Mouse (Mus musculus) forebrain, postnatal 0 days (tissue): ENCODE results near the gene Copb1. TPM values are rescaled to one million over a fixed set of nuclear protein-coding genes. Genes with fewer than 3 reads are reported as not detected.
A peak's percentile ranks its signal among the peaks of the same experiment; 100 is the strongest.

ENCODE experiments used
- ATAC-seq: fragments of 200-750 bp; cut with Nextera tagmentation; 2 replicates; pipeline ENCODE4 v1.8.0; 2017; ENCODE audit warnings: mild to moderate bottlenecking, moderate library complexity
- DNase-seq: peaks from one replicate; pipeline ENCODE4 v3.0.0-alpha.2; 2015
- H3K27ac ChIP-seq: fragments of 300-500 bp; sonication (generic); 2 replicates; pipeline ENCODE4 v1.5.1; 2014; ENCODE audit warnings: low read depth, mild to moderate bottlenecking, antibody characterized with exemption, low read length, moderate library complexity, mixed read lengths
- H3K27me3 ChIP-seq: fragments of 300-500 bp; sonication (generic); 2 replicates; pipeline ENCODE4 v1.6.1; 2014; ENCODE audit warnings: mild to moderate bottlenecking, low read length, mixed read lengths; ENCODE audit not compliant: insufficient read depth
- H3K36me3 ChIP-seq: fragments of 300-500 bp; sonication (generic); 2 replicates; pipeline ENCODE4 v1.6.1; 2014; ENCODE audit warnings: mild to moderate bottlenecking, moderate library complexity; ENCODE audit not compliant: insufficient read depth
- H3K4me1 ChIP-seq: fragments of 300-500 bp; sonication (generic); 2 replicates; pipeline ENCODE4 v1.6.1; 2014; ENCODE audit warnings: antibody characterized with exemption; ENCODE audit not compliant: insufficient read depth
- H3K4me2 ChIP-seq: fragments of 300-500 bp; sonication (generic); 2 replicates; pipeline ENCODE4 v1.6.1; 2014; ENCODE audit warnings: low read depth, mild to moderate bottlenecking, moderate library complexity
- H3K4me3 ChIP-seq: fragments of 300-500 bp; sonication (generic); 2 replicates; pipeline ENCODE4 v1.5.1; 2014; ENCODE audit warnings: low read depth, low read length, mixed read lengths
- H3K9ac ChIP-seq: fragments of 300-500 bp; sonication (generic); 2 replicates; pipeline ENCODE4 v1.6.1; 2014; ENCODE audit warnings: mild to moderate bottlenecking
- H3K9me3 ChIP-seq: fragments of 300-500 bp; sonication (generic); 2 replicates; pipeline ENCODE4 v1.6.1; 2016; ENCODE audit warnings: low read length
- CTCF ChIP-seq: sonication (generic); IDR thresholded peaks from 2 replicates; pipeline ENCODE4 v1.5.1; 2016; ENCODE audit warnings: antibody characterized with exemption, control low read depth, low read depth
- whole genome bisulfite sequencing: fragments of 180-500 bp; shearing (Covaris S2); extraction: QIAGEN DNeasy Blood & Tissue Kit; methylation state at CpG from one replicate; pipeline ENCODE4 v1.1.7; 2014; 5-methylcytosine and 5-hydroxymethylcytosine counted together
- polyA plus RNA-seq: library from polyadenylated mRNA; unstranded; fragments of >200 nt; fragmentation: Nextera tagmentation; extraction: Ambion mirVana; gene quantifications from 2 replicates; pipeline ENCODE4 v1.2.1, GENCODE M21; 2015
- total RNA-seq: library from RNA; depleted of rRNA; stranded (reverse); fragments of >200 nt; gene quantifications from 2 replicates; pipeline ENCODE4 v1.2.3, GENCODE M21; 2014

Copb1 gene
- total and polyA plus RNA-seq, 2 experiments from 2014 or later = 67.3 to 68.2 TPM

DNA sequence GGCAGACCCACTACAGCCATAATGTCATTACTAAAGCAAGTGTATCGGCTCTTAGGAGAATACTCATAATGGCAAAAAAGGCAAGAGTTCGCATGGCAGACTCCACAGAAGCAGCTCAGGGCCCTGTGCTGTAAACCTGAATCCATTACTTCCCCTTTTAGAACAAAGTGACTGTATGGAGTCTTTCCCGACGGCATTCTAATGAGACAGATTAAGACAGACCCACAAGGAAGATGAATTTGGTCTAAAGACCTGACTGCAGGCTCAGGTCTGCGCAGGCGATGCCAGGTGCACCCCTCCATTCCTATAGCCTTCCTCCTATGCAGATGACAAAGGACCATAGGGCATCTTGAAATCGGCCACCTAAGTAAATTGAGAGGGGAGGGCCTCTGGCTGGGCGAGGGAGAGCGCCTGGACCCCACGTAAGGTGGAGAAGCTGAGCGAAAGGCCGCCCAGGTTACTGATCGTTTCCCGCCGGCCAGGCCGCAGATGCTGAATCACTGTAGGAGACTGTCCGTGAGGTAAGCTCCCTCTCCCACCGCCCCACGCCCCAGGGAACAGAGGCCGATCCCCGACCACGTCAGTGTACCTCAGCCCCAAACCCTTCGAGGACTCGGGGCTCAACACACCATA is 21.0 kb upstream of the Copb1 start:
- Histone ChIP-seq H3K27ac (peak overlapping the region; percentile 71), H3K27me3 (no peaks in the 10 kb centered on the region), H3K9ac (peak overlapping the region; percentile 61), H3K4me3 (peak overlapping the region; percentile 67), H3K4me1 (peaks cover 3% of the 10 kb centered on the region; the same call in 1 of the 2 replicates), H3K4me2 (peak overlapping the region; percentile 68), H3K9me3 (no peaks in the 10 kb centered on the region), H3K36me3 (peaks cover 23% of the 10 kb centered on the region; the same call in 1 of the 2 replicates)
- TF ChIP-seq CTCF = no peak
- under 1% methylated on average over 24 of the region's 24 CpGs for WGBS
- ATAC-seq (peak; percentile 75), DNase-seq (no peak)

- no peaks in the 10 kb centered on the region for H3K27me3 ChIP-seq
- H3K9me3 ChIP-seq = no peaks in the 10 kb centered on the region
- ATAC-seq (no peak), DNase-seq (no peak)
- 97% methylated on average over 5 of the region's 5 CpGs for WGBS
- TF ChIP-seq CTCF = no peak
- H3K27ac ChIP-seq = no peak overlapping the region
- peaks cover 62% of the 10 kb centered on the region for H3K36me3 ChIP-seq
- H3K9ac ChIP-seq = no peak overlapping the region
- no peak overlapping the region for H3K4me2 ChIP-seq
- no peaks in the 10 kb centered on the region for H3K4me1 ChIP-seq
- H3K4me3 ChIP-seq = no peak overlapping the region
These were observed 13.9 kb upstream of the Copb1 start for GRCm38 (mm10) chr7:114268446-114268845.

DNA sequence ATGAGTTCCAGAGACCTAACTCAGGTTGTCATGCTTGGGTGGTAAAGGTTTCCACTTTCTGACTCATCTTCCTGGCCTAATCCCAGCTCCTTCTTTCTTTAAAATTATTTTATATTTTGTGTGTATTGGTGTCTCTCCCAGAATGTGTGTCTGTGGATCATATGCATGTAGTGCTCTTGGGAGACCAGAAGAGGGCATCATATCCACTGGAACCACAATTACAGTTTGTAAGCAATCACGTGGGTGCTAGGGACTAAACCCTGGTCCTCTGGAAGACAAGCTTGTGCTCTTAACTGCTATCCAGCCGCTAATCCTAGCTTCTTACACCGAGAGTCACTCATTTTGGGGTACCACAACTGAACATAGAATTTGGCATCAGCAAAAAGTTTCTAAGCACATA is 2.8 kb downstream of the Copb1 start:
- no peaks in the 10 kb centered on the region for H3K9me3 ChIP-seq
- WGBS = 93% methylated on average over 3 of the region's 3 CpGs
- H3K27ac ChIP-seq = no peak overlapping the region
- ATAC-seq (no peak), DNase-seq (no peak)
- no peaks in the 10 kb centered on the region for H3K27me3 ChIP-seq
- TF ChIP-seq CTCF = peak; percentile 38
- H3K4me1 ChIP-seq = no peaks in the 10 kb centered on the region
- no peak overlapping the region for H3K4me2 ChIP-seq
- peaks cover 33% of the 10 kb centered on the region for H3K36me3 ChIP-seq
- H3K9ac ChIP-seq = no peak overlapping the region
- no peak overlapping the region for H3K4me3 ChIP-seq

- DNase-seq = no peak
- ATAC-seq = no peak
- Histone ChIP-seq H3K9ac (no peak overlapping the region), H3K4me1 (no peaks in the 10 kb centered on the region), H3K27ac (no peak overlapping the region), H3K36me3 (peaks cover 63% of the 10 kb centered on the region), H3K4me3 (no peak overlapping the region), H3K9me3 (no peaks in the 10 kb centered on the region), H3K4me2 (no peak overlapping the region), H3K27me3 (no peaks in the 10 kb centered on the region)
- WGBS = 75% methylated on average over 7 of the region's 7 CpGs
- no peak for TF ChIP-seq CTCF
These were observed 20.5 kb downstream of the Copb1 start for GRCm38 (mm10) chr7:114233980-114234379.

- no peaks in the 10 kb centered on the region for H3K27me3 ChIP-seq
- no peaks in the 10 kb centered on the region for H3K4me1 ChIP-seq
- H3K9me3 ChIP-seq = no peaks in the 10 kb centered on the region
- H3K36me3 ChIP-seq = peaks cover 64% of the 10 kb centered on the region
- no peak overlapping the region for H3K4me2 ChIP-seq
- 94% methylated on average over 7 of the region's 7 CpGs for WGBS
- DNase-seq = no peak
- no peak overlapping the region for H3K27ac ChIP-seq
- ATAC-seq = no peak
- no peak for TF ChIP-seq CTCF
- no peak overlapping the region for H3K4me3 ChIP-seq
- no peak overlapping the region for H3K9ac ChIP-seq
These were observed 21.5 kb downstream of the Copb1 start for GRCm38 (mm10) chr7:114232982-114233381.

DNA sequence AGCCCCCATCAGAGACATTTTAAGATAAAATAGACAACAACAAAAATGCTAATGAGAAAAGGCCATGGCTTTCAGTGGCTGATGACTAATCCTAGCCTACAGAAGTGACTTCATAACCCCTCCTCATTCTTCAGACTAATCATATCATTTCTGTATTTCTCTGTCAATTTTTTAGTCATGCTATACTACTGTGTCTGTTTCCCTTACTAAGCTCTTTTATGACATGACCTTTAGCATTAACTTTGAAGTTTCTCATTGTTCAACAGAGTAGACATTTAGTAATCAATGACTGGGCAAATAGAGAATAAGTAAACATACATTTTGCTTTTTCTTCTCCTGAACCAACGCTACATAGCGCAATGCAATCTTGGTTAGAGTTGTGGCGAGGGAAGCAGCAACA is 22.7 kb downstream of the Copb1 start:
- no peak overlapping the region for H3K4me3 ChIP-seq
- no peaks in the 10 kb centered on the region for H3K27me3 ChIP-seq
- peaks cover 63% of the 10 kb centered on the region for H3K36me3 ChIP-seq
- ATAC-seq (no peak), DNase-seq (no peak)
- no peak overlapping the region for H3K4me2 ChIP-seq
- H3K27ac ChIP-seq = no peak overlapping the region
- no peaks in the 10 kb centered on the region for H3K9me3 ChIP-seq
- H3K4me1 ChIP-seq = no peaks in the 10 kb centered on the region
- WGBS = 93% methylated on average over 3 of the region's 3 CpGs
- H3K9ac ChIP-seq = no peak overlapping the region
- TF ChIP-seq CTCF = no peak

GRCm38 (mm10) chr7:114226521-114226920 is 28.0 kb downstream of the Copb1 start:
- no peaks in the 10 kb centered on the region for H3K27me3 ChIP-seq
- 85% methylated on average over 1 of the region's 1 CpGs for WGBS
- no peak for TF ChIP-seq CTCF
- DNase-seq = no peak
- no peak overlapping the region for H3K27ac ChIP-seq
- H3K4me3 ChIP-seq = no peak overlapping the region
- no peak for ATAC-seq
- no peaks in the 10 kb centered on the region for H3K9me3 ChIP-seq
- no peak overlapping the region for H3K4me2 ChIP-seq
- H3K36me3 ChIP-seq = peaks cover 53% of the 10 kb centered on the region
- H3K4me1 ChIP-seq = no peaks in the 10 kb centered on the region
- H3K9ac ChIP-seq = no peak overlapping the region
